19 mouse cellular contexts compared by ENCODE assay signal in genomic region chr3:51928188-51928587, GRCm38 (mm10).
DNase-seq lines count a peak whose midpoint lies in the region; ATAC-seq lines count a peak whose summit lies in the region.
"Had no signal": no experiment of that assay in that cellular context is flagged by ENCODE, and none has a peak within 500 bp of the region (broad histone marks: within the 10 kb centered on the region; RNA-seq: fewer than 3 reads in every experiment).

No protein-coding gene starts in this region.

- no peak overlapping the region for H3K9ac ChIP-seq in hindbrain, embryonic 16.5 days (ENCODE audit: low read depth, low read length)
- no peak overlapping the region for H3K9ac ChIP-seq in hindbrain, embryonic 12.5 days
- no peak overlapping the region for H3K9ac ChIP-seq in neural tube, embryonic 12.5 days
- H3K9ac ChIP-seq in embryonic facial prominence, embryonic 14.5 days (ENCODE audit: low read depth, low read length) = no peak overlapping the region
- H3K9ac ChIP-seq: intestine, embryonic 15.5 days; lung, embryonic 14.5 days; midbrain, embryonic 12.5 days had no signal

- peak overlapping the region; percentile 43 for H3K4me2 ChIP-seq in hindbrain, embryonic 16.5 days (ENCODE audit: low read length)
- no peak overlapping the region for H3K4me2 ChIP-seq in hindbrain, embryonic 12.5 days (replicated peaks)
- H3K4me2 ChIP-seq in neural tube, embryonic 12.5 days (replicated peaks) = peak overlapping the region; percentile 34; the same call in 1 of the 2 replicates
- H3K4me2 ChIP-seq in embryonic facial prominence, embryonic 14.5 days (ENCODE audit: low read depth, low read length) = peak overlapping the region; percentile 32
- H3K4me2 ChIP-seq: intestine, embryonic 15.5 days; liver, embryonic 11.5 days; lung, embryonic 14.5 days; midbrain, embryonic 12.5 days had no signal

- ATAC-seq in hindbrain, embryonic 16.5 days = no peak
- ATAC-seq in hindbrain, embryonic 12.5 days (ENCODE audit: low FRiP score) = no peak
- ATAC-seq in neural tube, embryonic 12.5 days (ENCODE audit: low FRiP score, low read depth) = no peak
- no peak for ATAC-seq in embryonic facial prominence, embryonic 14.5 days (ENCODE audit: low read depth)
- ATAC-seq: intestine, embryonic 15.5 days had no signal

- no peak overlapping the region for H3K4me3 ChIP-seq in hindbrain, embryonic 16.5 days (ENCODE audit: low read length)
- H3K4me3 ChIP-seq in hindbrain, embryonic 12.5 days = no peak overlapping the region
- no peak overlapping the region for H3K4me3 ChIP-seq in neural tube, embryonic 12.5 days
- H3K4me3 ChIP-seq in embryonic facial prominence, embryonic 14.5 days (ENCODE audit: low read depth, low read length) = no peak overlapping the region
- H3K4me3 ChIP-seq: intestine, embryonic 15.5 days; midbrain, embryonic 12.5 days had no signal

- H3K9me3 ChIP-seq in hindbrain, embryonic 16.5 days (ENCODE audit: control insufficient read depth, low read length) = no peaks in the 10 kb centered on the region
- H3K9me3 ChIP-seq in hindbrain, embryonic 12.5 days (replicated peaks) = no peaks in the 10 kb centered on the region
- no peaks in the 10 kb centered on the region for H3K9me3 ChIP-seq in neural tube, embryonic 12.5 days
- H3K9me3 ChIP-seq in embryonic facial prominence, embryonic 14.5 days (ENCODE audit: control insufficient read depth, low read length) = no peaks in the 10 kb centered on the region
- H3K9me3 ChIP-seq: G1E; intestine, embryonic 15.5 days; midbrain, embryonic 12.5 days had no signal

- no peaks in the 10 kb centered on the region for H3K36me3 ChIP-seq in hindbrain, embryonic 16.5 days (ENCODE audit: control insufficient read depth, insufficient read depth, low read length)
- no peaks in the 10 kb centered on the region for H3K36me3 ChIP-seq in hindbrain, embryonic 12.5 days
- no peaks in the 10 kb centered on the region for H3K36me3 ChIP-seq in neural tube, embryonic 12.5 days
- no peaks in the 10 kb centered on the region for H3K36me3 ChIP-seq in embryonic facial prominence, embryonic 14.5 days (ENCODE audit: control insufficient read depth, insufficient read depth, low read length)
- H3K36me3 ChIP-seq: G1E; intestine, embryonic 15.5 days; midbrain, embryonic 12.5 days had no signal

- no peak overlapping the region for H3K27ac ChIP-seq in hindbrain, embryonic 16.5 days (ENCODE audit: low read depth, low read length)
- no peak overlapping the region for H3K27ac ChIP-seq in hindbrain, embryonic 12.5 days
- H3K27ac ChIP-seq in neural tube, embryonic 12.5 days = no peak overlapping the region
- H3K27ac ChIP-seq in embryonic facial prominence, embryonic 14.5 days (replicated peaks; ENCODE audit: low read depth, low read length) = no peak overlapping the region
- H3K27ac ChIP-seq: intestine, embryonic 15.5 days; macrophage; midbrain, embryonic 12.5 days had no signal

- no peaks in the 10 kb centered on the region for H3K27me3 ChIP-seq in hindbrain, embryonic 16.5 days (replicated peaks; ENCODE audit: control insufficient read depth, insufficient read depth, low read length)
- H3K27me3 ChIP-seq in hindbrain, embryonic 12.5 days = no peaks in the 10 kb centered on the region
- H3K27me3 ChIP-seq in neural tube, embryonic 12.5 days (replicated peaks) = no peaks in the 10 kb centered on the region
- H3K27me3 ChIP-seq in embryonic facial prominence, embryonic 14.5 days (replicated peaks; ENCODE audit: control insufficient read depth, insufficient read depth, low read length) = no peaks in the 10 kb centered on the region
- H3K27me3 ChIP-seq: intestine, embryonic 15.5 days; midbrain, embryonic 12.5 days had no signal

- no peak for DNase-seq in neural tube, embryonic 10.5 days (ENCODE audit: extremely low spot score, low spot score)
- DNase-seq in embryonic facial prominence, embryonic 14.5 days (ENCODE audit: low spot score) = no peak
- DNase-seq in spleen, postnatal 10 days (ENCODE audit: low spot score in 2 of 2) = no peak
- no peak for DNase-seq in urinary bladder, adult 2 months (ENCODE audit: low spot score)
- DNase-seq: adrenal gland, adult 2 months; cerebellum, adult 18-20 months; gastrocnemius, postnatal 10 days; heart, postnatal 14 days; lung, embryonic 14.5 days; right cerebral cortex, postnatal 25 days; thymus, adult 2 months had no signal

- H3K4me1 ChIP-seq in hindbrain, embryonic 16.5 days (ENCODE audit: control insufficient read depth, insufficient read depth, low read depth, low read length) = peaks cover 7% of the 10 kb centered on the region
- peaks cover 41% of the 10 kb centered on the region for H3K4me1 ChIP-seq in hindbrain, embryonic 12.5 days
- H3K4me1 ChIP-seq in neural tube, embryonic 12.5 days = peaks cover 34% of the 10 kb centered on the region
- peaks cover 4% of the 10 kb centered on the region; the same call in 1 of the 2 replicates for H3K4me1 ChIP-seq in embryonic facial prominence, embryonic 14.5 days (ENCODE audit: control insufficient read depth, insufficient read depth, low read length)
- H3K4me1 ChIP-seq: intestine, embryonic 15.5 days had no signal

- 56% methylated on average over 14 of the region's 14 CpGs for WGBS in hindbrain, embryonic 16.5 days
- WGBS in hindbrain, embryonic 12.5 days = 70% methylated on average over 14 of the region's 14 CpGs
- 53% methylated on average over 14 of the region's 14 CpGs for WGBS in neural tube, embryonic 12.5 days
- WGBS in embryonic facial prominence, embryonic 14.5 days = 50% methylated on average over 14 of the region's 14 CpGs
